7 mouse cellular contexts compared by ENCODE assay signal in genomic region chr10:107493580-107494474, GRCm38 (mm10). TPM values are rescaled to one million over a fixed set of nuclear protein-coding genes. Genes with fewer than 3 reads are reported as not detected.
DNase-seq lines count a peak whose midpoint lies in the region; ATAC-seq lines count a peak whose summit lies in the region.

No protein-coding gene starts in this region.

- ATAC-seq in liver, embryonic 11.5 days (replicated peaks; ENCODE audit: low FRiP score): no peak
- peak; percentile 71 for ATAC-seq in forebrain, embryonic 11.5 days (replicated peaks; ENCODE audit: low FRiP score)
- ATAC-seq in stomach, embryonic 14.5 days (ENCODE audit: insufficient number of reproducible peaks, insufficient read depth, low FRiP score, low read depth): no peak

- H3K27me3 ChIP-seq in liver, embryonic 11.5 days (replicated peaks; ENCODE audit: control insufficient read depth, insufficient read depth, low read length): no peaks in the 10 kb centered on the region
- no peaks in the 10 kb centered on the region for H3K27me3 ChIP-seq in forebrain, embryonic 11.5 days (ENCODE audit: control insufficient read depth, insufficient read depth, low read length)
- H3K27me3 ChIP-seq in limb, embryonic 10.5 days (ENCODE audit: low read depth, poor library complexity, severe bottlenecking): peaks cover 10% of the 10 kb centered on the region
- no peaks in the 10 kb centered on the region for H3K27me3 ChIP-seq in stomach, embryonic 14.5 days (ENCODE audit: control insufficient read depth, insufficient read depth, low read length)

- H3K4me2 ChIP-seq in liver, embryonic 11.5 days: peak overlapping the region; percentile 41
- peak overlapping the region; percentile 42 for H3K4me2 ChIP-seq in forebrain, embryonic 11.5 days (ENCODE audit: low read depth, low read length, severe bottlenecking)
- peak overlapping the region; percentile 46 for H3K4me2 ChIP-seq in stomach, embryonic 14.5 days (replicated peaks; ENCODE audit: low read depth, low read length)

- no peaks in the 10 kb centered on the region for H3K9me3 ChIP-seq in liver, embryonic 11.5 days (ENCODE audit: control insufficient read depth, low read length)
- no peaks in the 10 kb centered on the region for H3K9me3 ChIP-seq in forebrain, embryonic 11.5 days (ENCODE audit: control insufficient read depth, low read length)
- no peaks in the 10 kb centered on the region for H3K9me3 ChIP-seq in limb, embryonic 10.5 days (replicated peaks)
- H3K9me3 ChIP-seq in stomach, embryonic 14.5 days (ENCODE audit: control insufficient read depth, low read depth, low read length): no peaks in the 10 kb centered on the region

- no peak for DNase-seq in liver, embryonic 11.5 days (ENCODE audit: low spot score)
- DNase-seq in liver: no peak
- DNase-seq in forebrain, embryonic 11.5 days (ENCODE audit: low spot score): peak; percentile 48
- DNase-seq in limb, embryonic 10.5 days (ENCODE audit: low spot score): no peak
- DNase-seq in adrenal gland, postnatal 36 days: no peak
- no peak for DNase-seq in urinary bladder, postnatal 36 days (ENCODE audit: low spot score in 2 of 2)

- WGBS in liver, embryonic 11.5 days: 44% methylated on average over 20 of the region's 20 CpGs
- 45% methylated on average over 20 of the region's 20 CpGs for WGBS in forebrain, embryonic 11.5 days
- WGBS in limb, embryonic 10.5 days: 36% methylated on average over 20 of the region's 20 CpGs
- 44% methylated on average over 20 of the region's 20 CpGs for WGBS in stomach, embryonic 14.5 days

- no peaks in the 10 kb centered on the region for H3K36me3 ChIP-seq in liver, embryonic 11.5 days (ENCODE audit: control insufficient read depth, insufficient read depth, low read length)
- no peaks in the 10 kb centered on the region for H3K36me3 ChIP-seq in forebrain, embryonic 11.5 days (ENCODE audit: control insufficient read depth, insufficient read depth, low read length)
- no peaks in the 10 kb centered on the region for H3K36me3 ChIP-seq in limb, embryonic 10.5 days
- no peaks in the 10 kb centered on the region for H3K36me3 ChIP-seq in stomach, embryonic 14.5 days (ENCODE audit: control insufficient read depth, insufficient read depth, low read length)

- no peaks in the 10 kb centered on the region for H3K4me1 ChIP-seq in liver, embryonic 11.5 days (replicated peaks; ENCODE audit: control insufficient read depth, insufficient read depth, low read length)
- no peaks in the 10 kb centered on the region for H3K4me1 ChIP-seq in forebrain, embryonic 11.5 days (replicated peaks; ENCODE audit: control insufficient read depth, insufficient read depth, low read length)
- peaks cover 21% of the 10 kb centered on the region for H3K4me1 ChIP-seq in limb, embryonic 10.5 days
- no peaks in the 10 kb centered on the region for H3K4me1 ChIP-seq in stomach, embryonic 14.5 days (ENCODE audit: control insufficient read depth, insufficient read depth, low read length)

- no peak overlapping the region for H3K27ac ChIP-seq in liver, embryonic 11.5 days (ENCODE audit: low read depth, low read length)
- H3K27ac ChIP-seq in forebrain, embryonic 11.5 days (ENCODE audit: low read depth, low read length): no peak overlapping the region
- H3K27ac ChIP-seq in limb, embryonic 10.5 days: 0 out of 2 replicates have a peak overlapping the region, but pooled peaks have one; percentile 17
- no peak overlapping the region for H3K27ac ChIP-seq in stomach, embryonic 14.5 days (ENCODE audit: low read length)

- H3K9ac ChIP-seq in liver, embryonic 11.5 days (ENCODE audit: low read depth, low read length): no peak overlapping the region
- H3K9ac ChIP-seq in forebrain, embryonic 11.5 days (ENCODE audit: low read length): peak overlapping the region; percentile 32; the same call in 1 of the 2 replicates
- H3K9ac ChIP-seq in stomach, embryonic 14.5 days (replicated peaks; ENCODE audit: low read depth, low read length): no peak overlapping the region

- H3K4me3 ChIP-seq in liver, embryonic 11.5 days (ENCODE audit: low read depth, low read length): no peak overlapping the region; the same call in 1 of the 2 replicates
- peak overlapping the region; percentile 11; the same call in 1 of the 2 replicates for H3K4me3 ChIP-seq in forebrain, embryonic 11.5 days (ENCODE audit: low read depth, low read length)
- peak overlapping the region; percentile 30 for H3K4me3 ChIP-seq in limb, embryonic 10.5 days
- H3K4me3 ChIP-seq in stomach, embryonic 14.5 days (ENCODE audit: low read depth, low read length): 0 out of 2 replicates have a peak overlapping the region, but pooled peaks have one; percentile 8

RNA-seq across cellular contexts. Expression of gene Myf6, which starts 0.7 kb away (rescaled TPM):
- 0.14 and 0.18 TPM in 2 replicates for polyA plus RNA-seq in liver, embryonic 11.5 days (2014; fragmentation: Nextera tagmentation; extraction: Ambion mirVana)
- not detected in 2 replicates for polyA plus RNA-seq in forebrain, embryonic 11.5 days (2014; fragmentation: Nextera tagmentation; extraction: Ambion mirVana)
- polyA plus RNA-seq in limb, embryonic 10.5 days (2016; fragmentation: Nextera tagmentation; extraction: Ambion mirVana): 0.19 TPM in 1 of 2 replicates, not detected in the other
- not detected in 2 replicates for polyA plus RNA-seq in stomach, embryonic 14.5 days (2014; fragmentation: Nextera tagmentation; extraction: Ambion mirVana)
- total RNA-seq in adrenal gland, postnatal 36 days (2021): not detected

RNA-seq across cellular contexts. Expression of gene Myf5, which starts 7.9 kb away (rescaled TPM):
- 1.6 and 2.2 TPM in 2 replicates for polyA plus RNA-seq in liver, embryonic 11.5 days (2014; fragmentation: Nextera tagmentation; extraction: Ambion mirVana)
- not detected in 2 replicates for polyA plus RNA-seq in forebrain, embryonic 11.5 days (2014; fragmentation: Nextera tagmentation; extraction: Ambion mirVana)
- polyA plus RNA-seq in limb, embryonic 10.5 days (2016; fragmentation: Nextera tagmentation; extraction: Ambion mirVana): 8.4 and 15.1 TPM in 2 replicates
- polyA plus RNA-seq in stomach, embryonic 14.5 days (2014; fragmentation: Nextera tagmentation; extraction: Ambion mirVana): 0.28 and 0.42 TPM in 2 replicates
- total RNA-seq in adrenal gland, postnatal 36 days (2021): not detected
